ENCODE assay signal across 9 mouse cellular contexts in the genomic region with DNA sequence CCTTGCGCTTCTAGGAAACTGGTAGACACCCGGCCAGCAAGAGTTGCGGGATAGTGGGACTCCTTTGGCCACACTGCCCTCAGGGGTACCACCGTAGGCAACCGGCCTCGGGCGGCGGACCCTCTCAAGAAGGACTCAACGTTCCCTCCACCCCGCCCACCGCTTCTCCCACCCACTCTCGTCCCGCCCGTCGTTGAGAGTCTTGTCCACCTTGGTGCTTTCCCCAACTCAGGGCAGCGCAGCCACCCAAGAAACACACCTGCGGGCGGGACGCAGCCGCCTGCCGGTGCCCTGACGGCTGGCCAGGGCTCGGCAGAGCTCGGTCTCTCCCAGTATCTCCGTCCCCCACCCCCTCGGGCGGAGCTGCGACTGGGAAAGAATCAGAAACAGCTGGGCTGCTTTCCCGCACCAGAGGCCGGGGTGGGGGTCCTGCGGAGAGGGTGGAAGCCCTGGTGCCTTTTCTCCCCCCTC. TPM values are rescaled to one million over a fixed set of nuclear protein-coding genes. Genes with fewer than 3 reads are reported as not detected.
DNase-seq lines count a peak whose midpoint lies in the region; ATAC-seq lines count a peak whose summit lies in the region.
"Had no signal": no experiment of that assay in that cellular context is flagged by ENCODE, and none has a peak within 500 bp of the region (broad histone marks: within the 10 kb centered on the region; RNA-seq: fewer than 3 reads in every experiment).

No protein-coding gene starts in this region.

- WGBS in hindbrain, embryonic 11.5 days: under 1% methylated on average over 31 of the region's 31 CpGs
- WGBS in liver, embryonic 13.5 days (ENCODE audit: insufficient replicate concordance): 1% methylated on average over 31 of the region's 31 CpGs

- H3K36me3 ChIP-seq in hindbrain, embryonic 11.5 days (ENCODE audit: control insufficient read depth, insufficient read depth, low read length): no peaks in the 10 kb centered on the region
- no peaks in the 10 kb centered on the region for H3K36me3 ChIP-seq in liver, embryonic 13.5 days

- H3K27ac ChIP-seq in brown adipose tissue, adult 24 weeks (replicated peaks; ENCODE audit: low read depth, low read length): no peak overlapping the region
- no peak overlapping the region for H3K27ac ChIP-seq in hindbrain, embryonic 11.5 days (ENCODE audit: low read depth, low read length)
- H3K27ac ChIP-seq in liver, embryonic 13.5 days: no peak overlapping the region

- 0 out of 2 replicates have a peak overlapping the region, but pooled peaks have one; percentile 20 for H3K9ac ChIP-seq in hindbrain, embryonic 11.5 days (ENCODE audit: low read depth, low read length)
- no peak overlapping the region for H3K9ac ChIP-seq in liver, embryonic 13.5 days

- H3K4me2 ChIP-seq in hindbrain, embryonic 11.5 days (replicated peaks; ENCODE audit: low read depth, low read length): peak overlapping the region; percentile 60
- peak overlapping the region; percentile 66 for H3K4me2 ChIP-seq in liver, embryonic 13.5 days

- peak; percentile 47 for DNase-seq in gastrocnemius, postnatal 10 days
- DNase-seq in gastrocnemius, adult 18-20 months (ENCODE audit: low spot score): no peak
- DNase-seq in hindbrain, embryonic 11.5 days (ENCODE audit: low spot score): no peak
- no peak for DNase-seq in liver, embryonic 13.5 days
- peak; percentile 61 for DNase-seq in retina, postnatal 1 day
- DNase-seq in left cerebral cortex, adult 9 months (ENCODE audit: low spot score in 2 of 2): no peak
- DNase-seq in frontal cortex, adult 2 months (ENCODE audit: extremely low spot score in 1 of 2, low spot score in 1 of 2): no peak

- H3K4me1 ChIP-seq in brown adipose tissue, adult 24 weeks (ENCODE audit: control insufficient read depth, insufficient read depth, insufficient read length, low read length): 0 out of 2 replicates have a peak, but pooled peaks cover 3% of the 10 kb centered on the region
- peaks cover 4% of the 10 kb centered on the region; the same call in 1 of the 2 replicates for H3K4me1 ChIP-seq in hindbrain, embryonic 11.5 days (replicated peaks; ENCODE audit: control insufficient read depth, insufficient read depth, low read length)
- H3K4me1 ChIP-seq in liver, embryonic 13.5 days (replicated peaks): peaks cover 23% of the 10 kb centered on the region

- H3K4me3 ChIP-seq in brown adipose tissue, adult 24 weeks (ENCODE audit: insufficient read depth, low read depth, low read length): peak overlapping the region; percentile 59
- peak overlapping the region; percentile 49 for H3K4me3 ChIP-seq in hindbrain, embryonic 11.5 days (ENCODE audit: low read depth, low read length)
- peak overlapping the region; percentile 52 for H3K4me3 ChIP-seq in liver, embryonic 13.5 days (replicated peaks)

- peaks cover 54% of the 10 kb centered on the region for H3K27me3 ChIP-seq in hindbrain, embryonic 11.5 days (ENCODE audit: control insufficient read depth, insufficient read depth, low read length)
- H3K27me3 ChIP-seq in liver, embryonic 13.5 days: peaks cover 89% of the 10 kb centered on the region

- peak; percentile 23; the same call in 1 of the 2 replicates for ATAC-seq in hindbrain, embryonic 11.5 days (ENCODE audit: low FRiP score)
- ATAC-seq in liver, embryonic 13.5 days (ENCODE audit: low read depth): no peak

- H3K9me3 ChIP-seq in hindbrain, embryonic 11.5 days (ENCODE audit: control insufficient read depth, low read length): no peaks in the 10 kb centered on the region
- no peaks in the 10 kb centered on the region for H3K9me3 ChIP-seq in liver, embryonic 13.5 days (replicated peaks)

RNA-seq across cellular contexts. Expression of a gene that starts 0.5 kb away (rescaled TPM):
- total RNA-seq in gastrocnemius, postnatal 10 days (2021): 1 to 10 TPM; 1.6 to 1.7 TPM
- under 1 TPM; 0.21 to 0.31 TPM for total RNA-seq in gastrocnemius, adult 18-20 months (2021)
- not detected in 2 replicates for polyA plus RNA-seq in brown adipose tissue, adult 24 weeks (2012; ENCODE audit: insufficient read depth, insufficient read length, missing spikeins)
- 1.8 and 2.1 TPM in 2 replicates for polyA plus RNA-seq in hindbrain, embryonic 11.5 days (2014; fragmentation: Nextera tagmentation; extraction: Ambion mirVana)
- 0.13 and 0.15 TPM in 2 replicates for polyA plus RNA-seq in liver, embryonic 13.5 days (2015; fragmentation: Nextera tagmentation; extraction: Ambion mirVana)
- polyA plus RNA-seq in frontal cortex, adult 2 months (2012; rRNA removed): 0.40 and 0.58 TPM in 2 replicates
- total RNA-seq: CH12.LX had no signal

Comparison
In these comparisons a context has a peak if more than half of its experiments do, and no peak if none do; other contexts are left out.
1. DNase-seq: peak in gastrocnemius, postnatal 10 days (single experiment) and retina, postnatal 1 day (single experiment); none in gastrocnemius, adult 18-20 months (single experiment), hindbrain, embryonic 11.5 days (single experiment), liver, embryonic 13.5 days (single experiment), left cerebral cortex, adult 9 months (0 of 2) and frontal cortex, adult 2 months (0 of 2).
2. Peak in every context shown above with its lines, with median percentiles within 50 percentile points of each other: H3K4me3 ChIP-seq.